ENCODE assay signal across 8 mouse cellular contexts in the genomic region with DNA sequence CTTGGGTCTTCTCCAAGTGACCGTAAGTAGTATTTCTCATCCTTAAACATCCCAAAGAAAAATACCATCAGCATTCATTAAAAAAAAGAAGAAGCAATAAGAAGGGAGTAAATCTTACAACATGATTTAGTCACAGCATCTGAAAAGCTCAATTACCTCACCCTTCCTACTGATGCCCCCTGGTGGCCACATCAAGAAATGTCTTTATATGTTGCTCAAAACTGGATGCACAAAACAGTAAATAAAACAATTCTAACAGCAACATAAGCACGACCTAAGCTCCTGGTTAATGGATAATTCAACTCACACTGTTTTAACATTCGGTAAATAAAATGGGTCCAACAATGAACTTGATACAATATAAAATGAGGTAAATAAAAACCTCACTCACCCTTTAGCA. TPM values are rescaled to one million over a fixed set of nuclear protein-coding genes. Genes with fewer than 3 reads are reported as not detected.
DNase-seq lines count a peak whose midpoint lies in the region; ATAC-seq lines count a peak whose summit lies in the region.

No protein-coding gene starts in this region.

- WGBS in midbrain, embryonic 11.5 days: 66% methylated on average over 3 of the region's 3 CpGs
- 77% methylated on average over 3 of the region's 3 CpGs for WGBS in midbrain, embryonic 16.5 days

- H3K4me1 ChIP-seq in midbrain, embryonic 11.5 days (ENCODE audit: control insufficient read depth, insufficient read depth, low read length): no peaks in the 10 kb centered on the region
- H3K4me1 ChIP-seq in midbrain, embryonic 16.5 days (ENCODE audit: control insufficient read depth, insufficient read depth, low read length): no peaks in the 10 kb centered on the region

- H3K27me3 ChIP-seq in midbrain, embryonic 11.5 days (ENCODE audit: control insufficient read depth, insufficient read depth, low read length): no peaks in the 10 kb centered on the region
- no peaks in the 10 kb centered on the region for H3K27me3 ChIP-seq in midbrain, embryonic 16.5 days (ENCODE audit: control insufficient read depth, insufficient read depth, low read depth, low read length)

- intact Hi-C loops in left cerebral cortex, postnatal 4 days (cut with DNase I): no loop called here

- no peak overlapping the region for H3K27ac ChIP-seq in midbrain, embryonic 11.5 days (ENCODE audit: low read depth, low read length)
- no peak overlapping the region for H3K27ac ChIP-seq in midbrain, embryonic 16.5 days (ENCODE audit: low read length)

- H3K4me2 ChIP-seq in midbrain, embryonic 11.5 days: no peak overlapping the region
- no peak overlapping the region for H3K4me2 ChIP-seq in midbrain, embryonic 16.5 days (ENCODE audit: low read length)

- H3K36me3 ChIP-seq in midbrain, embryonic 11.5 days (ENCODE audit: control insufficient read depth, insufficient read depth, low read length): no peaks in the 10 kb centered on the region; the same call in 1 of the 2 replicates
- H3K36me3 ChIP-seq in midbrain, embryonic 16.5 days (ENCODE audit: control insufficient read depth, insufficient read depth, low read length): peaks cover 8% of the 10 kb centered on the region; the same call in 1 of the 2 replicates

- no peak overlapping the region for H3K4me3 ChIP-seq in midbrain, embryonic 11.5 days (ENCODE audit: low read depth, low read length)
- no peak overlapping the region for H3K4me3 ChIP-seq in midbrain, embryonic 16.5 days (ENCODE audit: low read depth, low read length)

- H3K9ac ChIP-seq in midbrain, embryonic 11.5 days (ENCODE audit: low read length): no peak overlapping the region
- no peak overlapping the region for H3K9ac ChIP-seq in midbrain, embryonic 16.5 days (ENCODE audit: low read depth, low read length)

- ATAC-seq in cerebellum, adult (ENCODE audit: insufficient number of reproducible peaks, low FRiP score, low TSS enrichment): peak; percentile 49; the same call in 1 of the 2 replicates
- no peak for ATAC-seq in midbrain, embryonic 11.5 days (ENCODE audit: low FRiP score)
- ATAC-seq in midbrain, embryonic 16.5 days: no peak
- ATAC-seq in erythroblast, adult 5-6 weeks (replicated peaks; ENCODE audit: low FRiP score, poor library complexity, severe bottlenecking): peak; percentile 74

- H3K9me3 ChIP-seq in midbrain, embryonic 11.5 days (ENCODE audit: control insufficient read depth, low read length): no peaks in the 10 kb centered on the region
- no peaks in the 10 kb centered on the region for H3K9me3 ChIP-seq in midbrain, embryonic 16.5 days (replicated peaks; ENCODE audit: control insufficient read depth, low read length, poor library complexity, severe bottlenecking)

- DNase-seq in cerebellum, adult 11-12 months: no peak
- DNase-seq in midbrain, embryonic 11.5 days (ENCODE audit: low spot score, missing footprints): peak; percentile 89
- peak; percentile 45 to 72 for DNase-seq in adrenal gland, postnatal 36 days
- peak; percentile 62 for DNase-seq in left cerebral cortex, postnatal 4 days
- DNase-seq in right cerebral cortex, postnatal 10 days (ENCODE audit: low spot score in 2 of 2): peak; percentile 51 to 72

RNA-seq across cellular contexts. Expression of a gene that starts 12.1 kb away (rescaled TPM):
- polyA plus RNA-seq in midbrain, embryonic 11.5 days (2014; fragmentation: Nextera tagmentation; extraction: Ambion mirVana): 19.6 and 20.1 TPM in 2 replicates
- 18.3 and 19.4 TPM in 2 replicates for polyA plus RNA-seq in midbrain, embryonic 16.5 days (2015; fragmentation: Nextera tagmentation; extraction: Ambion mirVana)
- 10 to 100 TPM; 10.9 to 12.4 TPM for total RNA-seq in adrenal gland, postnatal 36 days (2021)
- total RNA-seq in erythroblast, adult 5-6 weeks (2015; ENCODE audit: low replicate concordance): 1.3 and 2.7 TPM in 2 replicates
- 2.1 and 3.0 TPM in 2 replicates for total RNA-seq in erythroblast, adult 5-6 weeks (2017; ENCODE audit: low replicate concordance)
- total RNA-seq in left cerebral cortex, postnatal 4 days (2021): 10 to 100 TPM; 12.6 to 13.1 TPM

RNA-seq across cellular contexts. Expression of a gene that starts 12.8 kb away (rescaled TPM):
- 23.2 and 25.2 TPM in 2 replicates for polyA plus RNA-seq in midbrain, embryonic 11.5 days (2014; fragmentation: Nextera tagmentation; extraction: Ambion mirVana)
- 30.9 and 31.2 TPM in 2 replicates for polyA plus RNA-seq in midbrain, embryonic 16.5 days (2015; fragmentation: Nextera tagmentation; extraction: Ambion mirVana)
- total RNA-seq in adrenal gland, postnatal 36 days (2021): 10 to 100 TPM; 18.1 to 18.3 TPM
- total RNA-seq in erythroblast, adult 5-6 weeks (2015; ENCODE audit: low replicate concordance): 4.6 and 10.7 TPM in 2 replicates
- 3.5 and 14.7 TPM in 2 replicates for total RNA-seq in erythroblast, adult 5-6 weeks (2017; ENCODE audit: low replicate concordance)
- total RNA-seq in left cerebral cortex, postnatal 4 days (2021): 10 to 100 TPM; 21.9 to 25.9 TPM

RNA-seq across cellular contexts. Expression of a gene that starts 16.6 kb away (rescaled TPM):
- 12.0 and 13.4 TPM in 2 replicates for polyA plus RNA-seq in midbrain, embryonic 11.5 days (2014; fragmentation: Nextera tagmentation; extraction: Ambion mirVana)
- polyA plus RNA-seq in midbrain, embryonic 16.5 days (2015; fragmentation: Nextera tagmentation; extraction: Ambion mirVana): 19.3 and 20.3 TPM in 2 replicates
- total RNA-seq in adrenal gland, postnatal 36 days (2021): 1 to 10 TPM; 7.0 to 8.4 TPM
- total RNA-seq in erythroblast, adult 5-6 weeks (2015; ENCODE audit: low replicate concordance): 0.96 and 5.2 TPM in 2 replicates
- total RNA-seq in erythroblast, adult 5-6 weeks (2017; ENCODE audit: low replicate concordance): 1.9 and 2.1 TPM in 2 replicates
- total RNA-seq in left cerebral cortex, postnatal 4 days (2021): 10 to 100 TPM; 20.7 to 21.5 TPM

Comparison
In these comparisons a context has a peak if more than half of its experiments do, and no peak if none do; other contexts are left out.
1. ATAC-seq: peak in cerebellum, adult (single experiment) and erythroblast, adult 5-6 weeks (single experiment); none in midbrain, embryonic 11.5 days (single experiment) and midbrain, embryonic 16.5 days (single experiment).